Mouse (Mus musculus): ENCODE data around the gene Fam32a.

DNA sequence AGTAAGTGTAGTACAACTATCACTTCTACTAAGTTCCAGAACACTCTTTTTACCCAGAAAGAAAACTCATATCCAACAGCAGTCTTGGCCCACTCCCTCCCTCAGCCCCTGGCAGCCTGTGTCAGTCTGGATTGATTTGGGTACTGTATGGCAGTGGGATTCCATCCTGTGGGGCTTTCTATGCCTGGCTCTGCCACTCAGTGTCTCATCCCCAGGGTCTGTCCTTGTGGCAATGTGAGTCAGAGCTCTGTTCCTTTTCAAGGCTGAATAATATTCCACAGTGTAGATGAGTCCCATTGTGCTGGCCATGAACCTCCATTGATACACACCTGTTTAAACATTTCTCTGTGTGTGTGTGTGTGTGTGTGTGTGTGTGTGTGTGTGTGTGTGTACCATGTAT is 47.1 kb downstream of the Fam32a start:
- TF ChIP-seq CTCF (IDR thresholded peaks at IDR 0.05; ENCODE audit: low read depth, low read length) (no peak), POLR2AphosphoS5 (IDR thresholded peaks at IDR 0.05; ENCODE audit: insufficient replicate concordance, low read depth, low read length) (no peak), TAL1 (conservative IDR thresholded peaks at IDR 0.05; ENCODE audit: low read depth, low read length) (no peak), GATA1 (IDR thresholded peaks at IDR 0.05; ENCODE audit: borderline replicate concordance, low read length) (no peak)

Measured in G1E (cell line).